Mouse (Mus musculus): Measurements from ENCODE around the gene Timmdc1.

DNA sequence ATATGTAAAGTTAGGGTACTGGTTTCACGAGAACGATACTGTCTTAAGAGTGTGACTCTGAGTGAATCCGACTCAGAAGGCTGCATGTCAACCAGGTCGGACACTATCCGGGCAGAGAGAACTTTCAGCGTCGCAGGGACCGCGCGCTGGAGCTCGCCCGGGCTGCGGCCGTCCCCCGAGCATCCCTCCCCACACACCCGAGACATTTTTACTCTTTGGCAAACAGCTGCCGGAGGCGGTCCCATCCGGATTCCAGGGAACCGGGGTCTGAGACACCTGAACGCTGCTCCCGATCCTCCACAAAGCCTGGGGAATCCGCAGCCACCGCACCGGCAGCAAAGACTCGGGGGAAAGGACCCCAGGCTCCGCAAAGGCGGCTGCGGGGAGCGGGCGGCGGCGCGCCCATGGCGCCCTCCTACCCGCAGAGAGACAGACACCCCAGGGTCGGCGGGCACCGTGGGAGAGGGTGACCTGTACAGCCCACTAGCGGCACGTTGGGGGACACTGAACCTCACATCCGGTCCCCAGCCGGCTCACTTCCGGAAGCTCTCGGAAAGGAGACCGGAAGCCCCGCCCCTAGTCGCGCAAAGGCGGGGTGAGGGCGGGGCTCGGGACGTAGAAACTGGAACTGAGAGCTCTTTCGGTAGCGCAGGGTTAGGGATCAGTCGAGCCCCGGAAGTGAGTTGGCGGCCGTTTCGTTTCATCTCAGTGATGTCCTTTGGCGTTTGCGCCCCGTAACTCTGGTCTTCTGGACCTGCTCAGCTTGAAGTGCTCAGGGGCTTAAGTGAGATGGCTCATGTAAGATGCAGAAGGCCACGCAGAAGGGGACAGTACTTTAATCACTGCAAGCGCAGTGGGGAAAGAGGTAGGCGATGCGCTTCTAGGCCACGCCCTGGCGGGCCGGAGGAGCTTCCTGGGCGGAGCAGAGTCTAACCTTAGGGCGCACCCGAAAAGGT is at the start of gene Timmdc1:
- TF ChIP-seq EP300 (IDR thresholded peaks at IDR 0.05; ENCODE audit: low read depth) (peak; percentile 79), CTCF (IDR thresholded peaks at IDR 0.05; ENCODE audit: low read depth) (no peak)

Measured in heart, postnatal 0 days (tissue).